Mouse (Mus musculus) embryonic facial prominence, embryonic 11.5 days (tissue): ENCODE measurements around the gene Mkks. TPM values are rescaled to one million over a fixed set of nuclear protein-coding genes. Genes with fewer than 3 reads are reported as not detected.
"Not testable (repeated sequence)": the region's sequence is repeated elsewhere in the genome, so short reads cannot be mapped to it uniquely, and the experiment has no call there.

Experiments
- ATAC-seq: fragments of 200-750 bp; cut with Nextera tagmentation; replicated peaks from 2 replicates; pipeline ENCODE4 v1.8.0; 2017; ENCODE audit warnings: low read depth; ENCODE audit not compliant: insufficient number of reproducible peaks, low FRiP score, low TSS enrichment
- DNase-seq: peaks from one replicate; pipeline ENCODE4 v3.0.0-alpha.2; 2015; ENCODE audit warnings: low spot score
- H3K27ac ChIP-seq: fragments of 300-500 bp; sonication (generic); replicated peaks from 2 replicates; pipeline ENCODE4 v1.5.1; 2014; ENCODE audit warnings: mild to moderate bottlenecking, low read depth, low read length, control low read depth
- H3K27me3 ChIP-seq: fragments of 300-500 bp; sonication (generic); 2 replicates; pipeline ENCODE4 v1.6.1; 2014; ENCODE audit warnings: mild to moderate bottlenecking, low read length, moderate library complexity, mixed read lengths; ENCODE audit not compliant: control insufficient read depth, insufficient read depth
- H3K36me3 ChIP-seq: fragments of 300-500 bp; sonication (generic); replicated peaks from 2 replicates; pipeline ENCODE4 v1.6.1; 2014; ENCODE audit warnings: low read depth, mild to moderate bottlenecking, low read length, moderate library complexity, mixed read lengths; ENCODE audit not compliant: control insufficient read depth, insufficient read depth
- H3K4me1 ChIP-seq: fragments of 300-500 bp; sonication (generic); 2 replicates; pipeline ENCODE4 v1.6.1; 2014; ENCODE audit warnings: low read length, mixed read lengths; ENCODE audit not compliant: control insufficient read depth, insufficient read depth
- H3K4me2 ChIP-seq: fragments of 300-500 bp; sonication (generic); 2 replicates; pipeline ENCODE4 v1.6.1; 2014; ENCODE audit warnings: low read depth, mild to moderate bottlenecking, control low read depth, low read length, moderate library complexity
- H3K4me3 ChIP-seq: fragments of 300-500 bp; sonication (generic); 2 replicates; pipeline ENCODE4 v1.5.1; 2014; ENCODE audit warnings: low read depth, low read length, control low read depth
- H3K9ac ChIP-seq: fragments of 300-500 bp; sonication (generic); replicated peaks from 2 replicates; pipeline ENCODE4 v1.6.1; 2014; ENCODE audit warnings: mild to moderate bottlenecking, control low read depth, low read length
- H3K9me3 ChIP-seq: fragments of 300-500 bp; sonication (generic); replicated peaks from 2 replicates; pipeline ENCODE4 v1.6.1; 2016; ENCODE audit warnings: mild to moderate bottlenecking, low read length, inconsistent platforms, mixed read lengths; ENCODE audit not compliant: control insufficient read depth
- WGBS: fragments of 180-500 bp; shearing (Covaris S2); extraction: QIAGEN DNeasy Blood & Tissue Kit; methylation state at CpG from one replicate; pipeline ENCODE4 v1.1.7; 2014; 5-methylcytosine and 5-hydroxymethylcytosine counted together
- polyA plus RNA-seq: library from polyadenylated mRNA; unstranded; fragments of >200 nt; fragmentation: Nextera tagmentation; extraction: Ambion mirVana; gene quantifications from 2 replicates; pipeline ENCODE4 v1.2.1, GENCODE M21; 2014

Gene Mkks
- polyA plus RNA-seq, 1 experiment from 2014 or later: 20.7 TPM

- 54% methylated on average over 3 of the region's 3 CpGs for WGBS
These were observed 21.8 kb upstream of the Mkks start for GRCm38 (mm10) chr2:136913021-136913420.

GRCm38 (mm10) chr2:136911958-136912411, 20.8 kb upstream of the Mkks start:
- no peak overlapping the region for H3K4me3 ChIP-seq
- no peak overlapping the region for H3K9ac ChIP-seq
- no peaks in the 10 kb centered on the region for H3K27me3 ChIP-seq
- ATAC-seq: no peak
- DNase-seq: peak; percentile 4
- no peaks in the 10 kb centered on the region for H3K36me3 ChIP-seq
- H3K4me2 ChIP-seq: no peak overlapping the region
- H3K9me3 ChIP-seq: no peaks in the 10 kb centered on the region
- no peaks in the 10 kb centered on the region for H3K4me1 ChIP-seq
- H3K27ac ChIP-seq: no peak overlapping the region
- 35% methylated on average over 4 of the region's 4 CpGs for WGBS

More at GRCm38 (mm10) chr2:136913021-136913420, 21.8 kb upstream of the Mkks start:
- Histone ChIP-seq H3K4me2 (no peak overlapping the region), H3K36me3 (no peaks in the 10 kb centered on the region), H3K27me3 (no peaks in the 10 kb centered on the region), H3K9me3 (no peaks in the 10 kb centered on the region), H3K27ac (no peak overlapping the region), H3K4me1 (no peaks in the 10 kb centered on the region), H3K9ac (no peak overlapping the region), H3K4me3 (no peak overlapping the region)
- ATAC-seq (no peak), DNase-seq (no peak)

GRCm38 (mm10) chr2:136909298-136909697, 18.1 kb upstream of the Mkks start:
- H3K4me1 ChIP-seq: no peaks in the 10 kb centered on the region
- H3K27ac ChIP-seq: no peak overlapping the region
- DNase-seq (no peak), ATAC-seq (no peak)
- WGBS: 72% methylated on average over 2 of the region's 2 CpGs
- no peaks in the 10 kb centered on the region for H3K9me3 ChIP-seq
- H3K4me2 ChIP-seq: no peak overlapping the region
- no peak overlapping the region for H3K4me3 ChIP-seq
- H3K9ac ChIP-seq: no peak overlapping the region
- no peaks in the 10 kb centered on the region for H3K36me3 ChIP-seq
- no peaks in the 10 kb centered on the region for H3K27me3 ChIP-seq

- no peak overlapping the region for H3K4me2 ChIP-seq
- H3K27ac ChIP-seq: no peak overlapping the region
- H3K9me3 ChIP-seq: no peaks in the 10 kb centered on the region
- H3K9ac ChIP-seq: no peak overlapping the region
- DNase-seq (no peak), ATAC-seq (no peak)
- no peaks in the 10 kb centered on the region for H3K4me1 ChIP-seq
- H3K36me3 ChIP-seq: no peaks in the 10 kb centered on the region
- WGBS: 70% methylated on average over 3 of the region's 3 CpGs
- no peaks in the 10 kb centered on the region for H3K27me3 ChIP-seq
- H3K4me3 ChIP-seq: no peak overlapping the region
These were observed 17.4 kb upstream of the Mkks start for GRCm38 (mm10) chr2:136908596-136908995.

GRCm38 (mm10) chr2:136896131-136896530, 4.9 kb upstream of the Mkks start:
- Histone ChIP-seq H3K4me2 (no peak overlapping the region), H3K4me3 (no peak overlapping the region), H3K9ac (no peak overlapping the region), H3K27ac (no peak overlapping the region), H3K4me1 (no peaks in the 10 kb centered on the region), H3K36me3 (no peaks in the 10 kb centered on the region), H3K27me3 (no peaks in the 10 kb centered on the region), H3K9me3 (no peaks in the 10 kb centered on the region)
- ATAC-seq (no peak), DNase-seq (no peak)
- WGBS: 81% methylated on average over 2 of the region's 2 CpGs

GRCm38 (mm10) chr2:136894494-136894893, 3.3 kb upstream of the Mkks start:
- H3K4me2 ChIP-seq: no peak overlapping the region
- no peak for ATAC-seq
- DNase-seq: no peak
- H3K9ac ChIP-seq: no peak overlapping the region
- no peaks in the 10 kb centered on the region for H3K27me3 ChIP-seq
- no peaks in the 10 kb centered on the region for H3K36me3 ChIP-seq
- H3K9me3 ChIP-seq: no peaks in the 10 kb centered on the region
- H3K4me3 ChIP-seq: no peak overlapping the region
- WGBS: 79% methylated on average over 2 of the region's 2 CpGs
- H3K27ac ChIP-seq: no peak overlapping the region
- H3K4me1 ChIP-seq: no peaks in the 10 kb centered on the region

GRCm38 (mm10) chr2:136891951-136892371, 772 bp upstream of the Mkks start:
- no peaks in the 10 kb centered on the region for H3K36me3 ChIP-seq
- peak overlapping the region; percentile 67 for H3K9ac ChIP-seq
- DNase-seq (peak; percentile 97), ATAC-seq (peak; percentile 66)
- no peaks in the 10 kb centered on the region for H3K27me3 ChIP-seq
- H3K9me3 ChIP-seq: no peaks in the 10 kb centered on the region
- H3K27ac ChIP-seq: 0 out of 2 replicates have a peak overlapping the region, but pooled peaks have one; percentile 13
- WGBS: 0% methylated on average over 23 of the region's 23 CpGs
- H3K4me3 ChIP-seq: peak overlapping the region; percentile 71
- peak overlapping the region; percentile 33 for H3K4me2 ChIP-seq
- H3K4me1 ChIP-seq: no peaks in the 10 kb centered on the region

GRCm38 (mm10) chr2:136890716-136891067, 497 bp downstream of the Mkks start:
- ATAC-seq: peak; percentile 71
- peak overlapping the region; percentile 75 for H3K9ac ChIP-seq
- H3K9me3 ChIP-seq, DNase-seq, H3K36me3 ChIP-seq, H3K27me3 ChIP-seq, H3K4me1 ChIP-seq: not testable (repeated sequence)
- peak overlapping the region; percentile 20 for H3K4me2 ChIP-seq
- peak overlapping the region; percentile 76 for H3K27ac ChIP-seq
- H3K4me3 ChIP-seq: peak overlapping the region; percentile 71
- WGBS: 8% methylated on average over 15 of the region's 15 CpGs
